Mouse (Mus musculus) liver, embryonic 13.5 days (tissue): ENCODE results near the gene Gm49358. TPM values are rescaled to one million over a fixed set of nuclear protein-coding genes. Genes with fewer than 3 reads are reported as not detected.
A peak's percentile ranks its signal among the peaks of the same experiment; 100 is the strongest.

ENCODE experiments used
- ATAC-seq: fragments of 200-750 bp; cut with Nextera tagmentation; 2 replicates; pipeline ENCODE4 v1.8.0; 2017; ENCODE audit warnings: low read depth, mild to moderate bottlenecking, moderate number of reproducible peaks, moderate library complexity
- DNase-seq: peaks from one replicate; pipeline ENCODE4 v3.0.0; 2022
- H3K27ac ChIP-seq: fragments of 300-500 bp; sonication (generic); 2 replicates; pipeline ENCODE4 v1.5.1; 2015; ENCODE audit warnings: moderate library complexity, mild to moderate bottlenecking, inconsistent platforms
- H3K27me3 ChIP-seq: fragments of 300-500 bp; sonication (generic); 2 replicates; pipeline ENCODE4 v1.6.1; 2015; ENCODE audit warnings: mild to moderate bottlenecking, inconsistent platforms
- H3K36me3 ChIP-seq: fragments of 300-500 bp; sonication (generic); 2 replicates; pipeline ENCODE4 v1.6.1; 2015; ENCODE audit warnings: mild to moderate bottlenecking, inconsistent platforms
- H3K4me1 ChIP-seq: fragments of 300-500 bp; sonication (generic); replicated peaks from 2 replicates; pipeline ENCODE4 v1.6.1; 2015; ENCODE audit warnings: inconsistent platforms
- H3K4me2 ChIP-seq: fragments of 300-500 bp; sonication (generic); 2 replicates; pipeline ENCODE4 v1.6.1; 2015; ENCODE audit warnings: inconsistent platforms, mild to moderate bottlenecking, moderate library complexity
- H3K4me3 ChIP-seq: fragments of 300-500 bp; sonication (generic); replicated peaks from 2 replicates; pipeline ENCODE4 v1.5.1; 2015; ENCODE audit warnings: mild to moderate bottlenecking, inconsistent platforms
- H3K9ac ChIP-seq: fragments of 300-500 bp; sonication (generic); 2 replicates; pipeline ENCODE4 v1.6.1; 2015; ENCODE audit warnings: mild to moderate bottlenecking, inconsistent platforms
- H3K9me3 ChIP-seq: fragments of 300-500 bp; sonication (generic); replicated peaks from 2 replicates; pipeline ENCODE4 v1.6.1; 2016; ENCODE audit warnings: inconsistent platforms
- WGBS: fragments of 180-500 bp; shearing (Covaris S2); methylation state at CpG from one replicate; pipeline ENCODE4 v1.1.7; 2015; ENCODE audit not compliant: insufficient replicate concordance; 5-methylcytosine and 5-hydroxymethylcytosine counted together
- polyA plus RNA-seq: library from polyadenylated mRNA; unstranded; fragments of >200 nt; fragmentation: Nextera tagmentation; extraction: Ambion mirVana; gene quantifications from 2 replicates; pipeline ENCODE4 v1.2.1, GENCODE M21; 2015

Gene Gm49358
- polyA plus RNA-seq, result not detected in 2 replicates

- H3K27ac ChIP-seq, result no peak within 1 kb of the TSS
- H3K4me2 ChIP-seq, result no peak within 1 kb of the TSS
- H3K36me3 ChIP-seq, result no peaks in the 10 kb centered on the region
- H3K9me3 ChIP-seq, result no peaks in the 10 kb centered on the region
- no peak for DNase-seq
- H3K27me3 ChIP-seq, result no peaks in the 10 kb centered on the region
- ATAC-seq, result no peak
- no peaks in the 10 kb centered on the region for H3K4me1 ChIP-seq
- no peak within 1 kb of the TSS for H3K4me3 ChIP-seq
- WGBS, result 80% methylated on average over 5 of the region's 5 CpGs
- no peak within 1 kb of the TSS for H3K9ac ChIP-seq
Measured at GRCm38 (mm10) chr10:86763672-86764071, at the start of gene Gm49358. TSS of gene Gm49358 (plus strand) at chr10:86763972.

GRCm38 (mm10) chr10:86727548-86727980, 36.2 kb upstream of the Gm49358 start:
- WGBS, result 4% methylated on average over 12 of the region's 12 CpGs
- DNase-seq (peak; percentile 41), ATAC-seq (peak; percentile 77)
- H3K4me2 ChIP-seq, result peak overlapping the region; percentile 67
- peaks cover 18% of the 10 kb centered on the region for H3K4me1 ChIP-seq
- H3K36me3 ChIP-seq, result no peaks in the 10 kb centered on the region
- peak overlapping the region; percentile 43 for H3K4me3 ChIP-seq
- no peaks in the 10 kb centered on the region for H3K9me3 ChIP-seq
- no peaks in the 10 kb centered on the region for H3K27me3 ChIP-seq
- H3K27ac ChIP-seq, result peak overlapping the region; percentile 29
- H3K9ac ChIP-seq, result no peak overlapping the region; the same call in 1 of the 2 replicates

- no peak overlapping the region for H3K4me3 ChIP-seq
- H3K4me1 ChIP-seq, result peaks cover 18% of the 10 kb centered on the region
- H3K27me3 ChIP-seq, result no peaks in the 10 kb centered on the region
- no peak overlapping the region for H3K9ac ChIP-seq
- H3K4me2 ChIP-seq, result peak overlapping the region; percentile 67
- 71% methylated on average over 3 of the region's 3 CpGs for WGBS
- peak overlapping the region; percentile 29 for H3K27ac ChIP-seq
- DNase-seq, result no peak
- no peak for ATAC-seq
- H3K36me3 ChIP-seq, result no peaks in the 10 kb centered on the region
- no peaks in the 10 kb centered on the region for H3K9me3 ChIP-seq
Measured at GRCm38 (mm10) chr10:86728176-86728575, 35.6 kb upstream of the Gm49358 start.

- Histone ChIP-seq H3K27ac (no peak overlapping the region), H3K4me3 (peak overlapping the region; percentile 47), H3K9me3 (no peaks in the 10 kb centered on the region), H3K4me2 (peak overlapping the region; percentile 67), H3K9ac (peak overlapping the region; percentile 33), H3K36me3 (no peaks in the 10 kb centered on the region), H3K4me1 (peaks cover 18% of the 10 kb centered on the region), H3K27me3 (no peaks in the 10 kb centered on the region)
- DNase-seq (peak; percentile 61), ATAC-seq (0 out of 2 replicates have a peak, but pooled peaks have one; percentile 37)
- 9% methylated on average over 22 of the region's 22 CpGs for WGBS
Measured at GRCm38 (mm10) chr10:86730823-86731499, 32.8 kb upstream of the Gm49358 start.

- Histone ChIP-seq H3K4me3 (no peak overlapping the region), H3K4me2 (peak overlapping the region; percentile 67), H3K9me3 (no peaks in the 10 kb centered on the region), H3K36me3 (no peaks in the 10 kb centered on the region), H3K27me3 (no peaks in the 10 kb centered on the region), H3K4me1 (peaks cover 18% of the 10 kb centered on the region), H3K9ac (no peak overlapping the region), H3K27ac (no peak overlapping the region)
- whole genome bisulfite sequencing, result 42% methylated on average over 2 of the region's 2 CpGs
- ATAC-seq (no peak), DNase-seq (no peak)
Measured at GRCm38 (mm10) chr10:86731500-86731863, 32.3 kb upstream of the Gm49358 start.

GRCm38 (mm10) chr10:86735036-86735435, 28.7 kb upstream of the Gm49358 start:
- Histone ChIP-seq H3K9me3 (no peaks in the 10 kb centered on the region), H3K9ac (no peak overlapping the region), H3K36me3 (no peaks in the 10 kb centered on the region), H3K27ac (no peak overlapping the region), H3K27me3 (no peaks in the 10 kb centered on the region), H3K4me2 (no peak overlapping the region), H3K4me1 (no peaks in the 10 kb centered on the region), H3K4me3 (no peak overlapping the region)
- DNase-seq (no peak), ATAC-seq (no peak)
- WGBS, result 77% methylated on average over 4 of the region's 4 CpGs

- Histone ChIP-seq H3K4me1 (no peaks in the 10 kb centered on the region), H3K9me3 (no peaks in the 10 kb centered on the region), H3K27ac (no peak overlapping the region), H3K36me3 (no peaks in the 10 kb centered on the region), H3K4me3 (no peak overlapping the region), H3K9ac (no peak overlapping the region), H3K4me2 (no peak overlapping the region), H3K27me3 (no peaks in the 10 kb centered on the region)
- ATAC-seq, result no peak
- WGBS, result 54% methylated on average over 2 of the region's 2 CpGs
- no peak for DNase-seq
Measured at GRCm38 (mm10) chr10:86742918-86743317, 20.9 kb upstream of the Gm49358 start.

GRCm38 (mm10) chr10:86744306-86744705, 19.5 kb upstream of the Gm49358 start:
- Histone ChIP-seq H3K4me2 (no peak overlapping the region), H3K36me3 (no peaks in the 10 kb centered on the region), H3K27me3 (no peaks in the 10 kb centered on the region), H3K9ac (no peak overlapping the region), H3K4me3 (no peak overlapping the region), H3K27ac (no peak overlapping the region), H3K9me3 (no peaks in the 10 kb centered on the region), H3K4me1 (no peaks in the 10 kb centered on the region)
- ATAC-seq (no peak), DNase-seq (no peak)
- 70% methylated on average over 7 of the region's 7 CpGs for WGBS

GRCm38 (mm10) chr10:86755816-86756502, 7.8 kb upstream of the Gm49358 start:
- ATAC-seq (no peak), DNase-seq (no peak)
- Histone ChIP-seq H3K4me2 (no peak overlapping the region), H3K27ac (no peak overlapping the region), H3K9me3 (no peaks in the 10 kb centered on the region), H3K4me1 (no peaks in the 10 kb centered on the region), H3K36me3 (no peaks in the 10 kb centered on the region), H3K27me3 (no peaks in the 10 kb centered on the region), H3K9ac (no peak overlapping the region), H3K4me3 (no peak overlapping the region)
- 63% methylated on average over 6 of the region's 6 CpGs for whole genome bisulfite sequencing

GRCm38 (mm10) chr10:86757724-86758123, 6.0 kb upstream of the Gm49358 start:
- Histone ChIP-seq H3K9ac (no peak overlapping the region), H3K4me2 (no peak overlapping the region), H3K4me1 (no peaks in the 10 kb centered on the region), H3K4me3 (no peak overlapping the region), H3K27ac (no peak overlapping the region), H3K9me3 (no peaks in the 10 kb centered on the region), H3K27me3 (no peaks in the 10 kb centered on the region), H3K36me3 (no peaks in the 10 kb centered on the region)
- no peak for DNase-seq
- no peak for ATAC-seq
- 86% methylated on average over 1 of the region's 1 CpGs for WGBS

- no peak for DNase-seq
- H3K9me3 ChIP-seq, result no peaks in the 10 kb centered on the region
- H3K4me3 ChIP-seq, result no peak overlapping the region
- no peak for ATAC-seq
- H3K4me1 ChIP-seq, result no peaks in the 10 kb centered on the region
- H3K4me2 ChIP-seq, result no peak overlapping the region
- H3K9ac ChIP-seq, result no peak overlapping the region
- no peak overlapping the region for H3K27ac ChIP-seq
- H3K36me3 ChIP-seq, result no peaks in the 10 kb centered on the region
- WGBS, result 79% methylated on average over 6 of the region's 6 CpGs
- no peaks in the 10 kb centered on the region for H3K27me3 ChIP-seq
Measured at GRCm38 (mm10) chr10:86758211-86758610, 5.6 kb upstream of the Gm49358 start.

GRCm38 (mm10) chr10:86761236-86761635, 2.5 kb upstream of the Gm49358 start:
- no peaks in the 10 kb centered on the region for H3K36me3 ChIP-seq
- 50% methylated on average over 1 of the region's 1 CpGs for WGBS
- no peak overlapping the region for H3K9ac ChIP-seq
- H3K4me3 ChIP-seq, result no peak overlapping the region
- no peaks in the 10 kb centered on the region for H3K27me3 ChIP-seq
- H3K27ac ChIP-seq, result no peak overlapping the region
- DNase-seq (no peak), ATAC-seq (no peak)
- H3K4me1 ChIP-seq, result no peaks in the 10 kb centered on the region
- no peak overlapping the region for H3K4me2 ChIP-seq
- H3K9me3 ChIP-seq, result no peaks in the 10 kb centered on the region
